Mouse (Mus musculus): Measurements from ENCODE around the gene Hmcn1. TPM values are rescaled to one million over a fixed set of nuclear protein-coding genes. Genes with fewer than 3 reads are reported as not detected.

The Hmcn1 gene
- polyA plus RNA-seq, 1 experiment: 0.12 TPM

- no peak overlapping the region for H3K4me2 ChIP-seq (ENCODE audit: low read depth)
- H3ac ChIP-seq (ENCODE audit: control insufficient read depth, insufficient read length): no peak overlapping the region
Measured at GRCm38 (mm10) chr1:150943601-150944000, 49.6 kb downstream of the Hmcn1 start.

GRCm38 (mm10) chr1:150942143-150942542 lies 51.1 kb downstream of the Hmcn1 start:
- TF ChIP-seq TCF12 (IDR thresholded peaks at IDR 0.05; ENCODE audit: insufficient read depth, poor library complexity, severe bottlenecking) (no peak), TCF3 (IDR thresholded peaks at IDR 0.05; ENCODE audit: insufficient read length, low read depth) (no peak), MYOD1 (IDR thresholded peaks at IDR 0.05; ENCODE audit: control insufficient read depth in 1 of 3, insufficient read length in 2 of 3, low read depth in 2 of 3) (no peak), USF1 (IDR thresholded peaks at IDR 0.05; ENCODE audit: low read depth) (no peak), MYOG (IDR thresholded peaks at IDR 0.05; ENCODE audit: control insufficient read depth in 1 of 3, insufficient read depth in 1 of 3, insufficient read length in 2 of 3, low read depth in 2 of 3) (no peak), E2F4 (IDR thresholded peaks at IDR 0.05; ENCODE audit: insufficient read depth) (no peak), POLR2AphosphoS2 (IDR thresholded peaks at IDR 0.05; ENCODE audit: insufficient read length, low read depth) (no peak), MAX (IDR thresholded peaks at IDR 0.05; ENCODE audit: low read depth) (no peak), SRF (IDR thresholded peaks at IDR 0.05; ENCODE audit: control insufficient read depth, insufficient read length, low read depth) (no peak)
- Histone ChIP-seq H3K36me3 (ENCODE audit: control insufficient read depth, insufficient read depth) (no peaks in the 10 kb centered on the region), H3ac (ENCODE audit: control insufficient read depth, insufficient read length) (no peak overlapping the region)

More at GRCm38 (mm10) chr1:150943601-150944000, 49.6 kb downstream of the Hmcn1 start:
- Histone ChIP-seq H3K27me3 (ENCODE audit: control insufficient read depth, insufficient read depth, insufficient read length) (peaks cover 6% of the 10 kb centered on the region), H3K4me3 (no peak overlapping the region), H3K36me3 (ENCODE audit: control insufficient read depth, insufficient read depth) (no peaks in the 10 kb centered on the region), H3K79me2 (ENCODE audit: control insufficient read depth, insufficient read depth) (no peaks in the 10 kb centered on the region)
- TF ChIP-seq MAX (IDR thresholded peaks at IDR 0.05; ENCODE audit: low read depth): no peak
- TF ChIP-seq TCF12 (IDR thresholded peaks at IDR 0.05; ENCODE audit: insufficient read depth, poor library complexity, severe bottlenecking): no peak
- TF ChIP-seq SRF (IDR thresholded peaks at IDR 0.05; ENCODE audit: control insufficient read depth, insufficient read length, low read depth): no peak
- no peak for TF ChIP-seq USF1 (IDR thresholded peaks at IDR 0.05; ENCODE audit: low read depth)
- no peak for TF ChIP-seq TCF3 (IDR thresholded peaks at IDR 0.05; ENCODE audit: insufficient read length, low read depth)
- no peak for TF ChIP-seq CEBPB (IDR thresholded peaks at IDR 0.05; ENCODE audit: insufficient read depth, poor library complexity, severe bottlenecking)
- no peak for TF ChIP-seq POLR2A (IDR thresholded peaks at IDR 0.05; ENCODE audit: insufficient read length, low read depth)
- TF ChIP-seq MYOG (IDR thresholded peaks at IDR 0.05; ENCODE audit: control insufficient read depth in 1 of 3, insufficient read depth in 1 of 3, insufficient read length in 2 of 3, low read depth in 2 of 3): no peak
- TF ChIP-seq POLR2AphosphoS2 (IDR thresholded peaks at IDR 0.05; ENCODE audit: insufficient read length, low read depth): no peak
- no peak for TF ChIP-seq REST (IDR thresholded peaks at IDR 0.05; ENCODE audit: insufficient read depth, insufficient read length)
- TF ChIP-seq MYOD1 (IDR thresholded peaks at IDR 0.05; ENCODE audit: control insufficient read depth in 1 of 3, insufficient read length in 2 of 3, low read depth in 2 of 3): no peak
- no peak for TF ChIP-seq E2F4 (IDR thresholded peaks at IDR 0.05; ENCODE audit: insufficient read depth)

GRCm38 (mm10) chr1:150936821-150937220 lies 56.4 kb downstream of the Hmcn1 start:
- Histone ChIP-seq H3K4me3 (no peak overlapping the region), H3K79me2 (ENCODE audit: control insufficient read depth, insufficient read depth) (no peaks in the 10 kb centered on the region), H3K27me3 (ENCODE audit: control insufficient read depth, insufficient read depth, insufficient read length) (no peaks in the 10 kb centered on the region)

More at GRCm38 (mm10) chr1:150942143-150942542, 51.1 kb downstream of the Hmcn1 start:
- Histone ChIP-seq H3K27me3 (ENCODE audit: control insufficient read depth, insufficient read depth, insufficient read length) (peaks cover 6% of the 10 kb centered on the region), H3K79me2 (ENCODE audit: control insufficient read depth, insufficient read depth) (no peaks in the 10 kb centered on the region), H3K4me2 (ENCODE audit: low read depth) (no peak overlapping the region), H3K4me3 (no peak overlapping the region)

GRCm38 (mm10) chr1:150933616-150934015 lies 59.6 kb downstream of the Hmcn1 start:
- Histone ChIP-seq H3K79me2 (ENCODE audit: control insufficient read depth, insufficient read depth) (no peaks in the 10 kb centered on the region), H3K27me3 (ENCODE audit: control insufficient read depth, insufficient read depth, insufficient read length) (no peaks in the 10 kb centered on the region), H3ac (ENCODE audit: control insufficient read depth, insufficient read length) (no peak overlapping the region), H3K36me3 (ENCODE audit: control insufficient read depth, insufficient read depth) (no peaks in the 10 kb centered on the region), H3K4me2 (ENCODE audit: low read depth) (no peak overlapping the region), H3K4me3 (no peak overlapping the region)
- TF ChIP-seq MYOG (IDR thresholded peaks at IDR 0.05; ENCODE audit: control insufficient read depth in 1 of 3, insufficient read depth in 1 of 3, insufficient read length in 2 of 3, low read depth in 2 of 3): no peak
- TF ChIP-seq POLR2AphosphoS2 (IDR thresholded peaks at IDR 0.05; ENCODE audit: insufficient read length, low read depth): no peak
- TF ChIP-seq MYOD1 (IDR thresholded peaks at IDR 0.05; ENCODE audit: control insufficient read depth in 1 of 3, insufficient read length in 2 of 3, low read depth in 2 of 3): no peak
- TF ChIP-seq TCF3 (IDR thresholded peaks at IDR 0.05; ENCODE audit: insufficient read length, low read depth): no peak
- no peak for TF ChIP-seq POLR2A (IDR thresholded peaks at IDR 0.05; ENCODE audit: insufficient read length, low read depth)
- no peak for TF ChIP-seq MAX (IDR thresholded peaks at IDR 0.05; ENCODE audit: low read depth)
- no peak for TF ChIP-seq USF1 (IDR thresholded peaks at IDR 0.05; ENCODE audit: low read depth)
- TF ChIP-seq E2F4 (IDR thresholded peaks at IDR 0.05; ENCODE audit: insufficient read depth): no peak
- TF ChIP-seq REST (IDR thresholded peaks at IDR 0.05; ENCODE audit: insufficient read depth, insufficient read length): no peak

More at GRCm38 (mm10) chr1:150936821-150937220, 56.4 kb downstream of the Hmcn1 start:
- Histone ChIP-seq H3K36me3 (ENCODE audit: control insufficient read depth, insufficient read depth) (no peaks in the 10 kb centered on the region), H3K4me2 (ENCODE audit: low read depth) (no peak overlapping the region), H3ac (ENCODE audit: control insufficient read depth, insufficient read length) (no peak overlapping the region)
- no peak for TF ChIP-seq SRF (IDR thresholded peaks at IDR 0.05; ENCODE audit: control insufficient read depth, insufficient read length, low read depth)
- TF ChIP-seq USF1 (IDR thresholded peaks at IDR 0.05; ENCODE audit: low read depth): no peak
- no peak for TF ChIP-seq TCF12 (IDR thresholded peaks at IDR 0.05; ENCODE audit: insufficient read depth, poor library complexity, severe bottlenecking)
- no peak for TF ChIP-seq MAX (IDR thresholded peaks at IDR 0.05; ENCODE audit: low read depth)
- no peak for TF ChIP-seq E2F4 (IDR thresholded peaks at IDR 0.05; ENCODE audit: insufficient read depth)
- no peak for TF ChIP-seq CEBPB (IDR thresholded peaks at IDR 0.05; ENCODE audit: insufficient read depth, poor library complexity, severe bottlenecking)
- no peak for TF ChIP-seq POLR2A (IDR thresholded peaks at IDR 0.05; ENCODE audit: insufficient read length, low read depth)
- no peak for TF ChIP-seq MYOD1 (IDR thresholded peaks at IDR 0.05; ENCODE audit: control insufficient read depth in 1 of 3, insufficient read length in 2 of 3, low read depth in 2 of 3)
- TF ChIP-seq REST (IDR thresholded peaks at IDR 0.05; ENCODE audit: insufficient read depth, insufficient read length): no peak
- TF ChIP-seq POLR2AphosphoS2 (IDR thresholded peaks at IDR 0.05; ENCODE audit: insufficient read length, low read depth): no peak
- no peak for TF ChIP-seq MYOG (IDR thresholded peaks at IDR 0.05; ENCODE audit: control insufficient read depth in 1 of 3, insufficient read depth in 1 of 3, insufficient read length in 2 of 3, low read depth in 2 of 3)

Data from myocyte (in vitro differentiated cells).